Mouse (Mus musculus) large intestine, adult 2 months (tissue): ENCODE data around the gene Map2k1. TPM values are rescaled to one million over a fixed set of nuclear protein-coding genes. Genes with fewer than 3 reads are reported as not detected.
"Not testable (repeated sequence)": the region's sequence is repeated elsewhere in the genome, so short reads cannot be mapped to it uniquely, and the experiment has no call there.

ENCODE experiments used
- DNase-seq: peaks from one replicate; pipeline ENCODE4 v3.0.0-alpha.2; 2012; ENCODE audit warnings: low read depth, low spot score
- WGBS: fragments of 180-500 bp; shearing (Covaris S2); methylation state at CpG from one replicate; pipeline ENCODE4 v1.1.7; 2018; 5-methylcytosine and 5-hydroxymethylcytosine counted together
- polyA plus RNA-seq: library from polyadenylated mRNA; depleted of rRNA; stranded (reverse); fragments of >200 nt; gene quantifications from 2 replicates; pipeline ENCODE4 v1.2.3, GENCODE M21; 2012; rRNA removed

The Map2k1 gene
- 57.1 and 74.8 TPM in 2 replicates for polyA plus RNA-seq

DNA sequence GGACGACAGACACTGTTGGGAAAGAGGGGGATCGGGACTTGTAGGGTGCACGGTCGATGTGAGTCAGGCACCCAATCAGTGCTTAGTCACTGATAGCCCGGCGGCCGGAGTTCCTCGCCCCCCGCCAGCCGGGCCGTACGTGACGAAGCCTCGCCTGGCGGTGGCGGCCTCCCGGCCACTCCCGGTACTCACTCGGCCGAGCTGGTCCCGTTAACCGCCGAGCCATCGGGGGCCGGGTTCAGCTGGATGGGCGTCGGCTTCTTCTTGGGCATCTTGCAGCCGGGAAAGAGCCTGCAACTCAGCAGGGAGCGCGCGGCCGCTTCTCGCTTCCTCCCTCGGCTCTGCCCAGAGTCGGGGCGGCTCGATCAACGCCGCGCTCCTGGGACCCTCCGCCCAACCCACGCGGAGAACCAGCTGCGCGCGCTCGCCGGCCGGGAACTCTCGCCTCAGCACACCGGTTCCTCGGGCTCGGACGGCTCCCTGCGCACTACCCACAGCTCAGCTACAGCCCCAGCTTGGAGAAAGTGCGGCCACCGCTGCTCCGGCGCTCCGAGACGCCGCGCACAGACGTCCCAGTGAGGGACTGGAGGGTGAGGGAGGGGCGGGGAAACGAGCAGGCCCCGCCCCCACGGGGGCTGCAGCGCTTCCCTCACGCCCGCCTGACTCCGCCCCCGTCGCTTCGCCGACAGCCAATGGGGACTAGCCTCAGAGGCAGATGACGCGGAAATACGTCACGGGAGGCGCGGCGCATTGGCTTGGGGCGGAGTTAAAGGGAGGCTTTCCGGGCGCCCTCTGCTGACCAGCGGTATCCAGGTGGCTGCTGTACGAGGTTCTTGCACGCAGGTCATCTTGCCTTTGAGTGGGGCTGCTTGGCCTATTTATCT lies at the start of gene Map2k1:
Gene Map2k1 (minus strand): TSS at position 611 of the 884 bp plus-strand sequence.
- WGBS: under 1% methylated on average over 88 of the region's 89 CpGs
- DNase-seq: peak; percentile 94

DNA sequence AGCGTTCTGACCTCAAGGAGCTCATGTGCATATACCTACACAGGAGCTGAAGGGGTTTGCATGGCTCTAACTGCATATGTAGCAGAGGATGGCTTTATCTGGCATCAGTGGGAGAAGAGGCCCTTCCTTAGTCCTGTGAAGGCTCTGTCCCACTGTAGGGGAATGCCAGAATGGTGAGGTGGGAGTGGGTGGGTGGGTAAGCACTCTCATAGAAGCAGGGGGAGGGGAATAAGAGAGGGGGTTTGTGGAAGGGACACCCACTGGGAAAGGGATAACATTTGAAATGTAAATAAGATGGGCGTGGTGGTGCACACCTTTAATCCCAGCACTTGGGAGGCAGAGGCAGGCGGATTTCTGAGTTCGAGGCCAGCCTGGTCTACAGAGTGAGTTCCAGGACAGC lies 49.7 kb upstream of the Map2k1 start:
- DNase-seq: not testable (repeated sequence)
- 92% methylated on average over 4 of the region's 4 CpGs for WGBS

DNA sequence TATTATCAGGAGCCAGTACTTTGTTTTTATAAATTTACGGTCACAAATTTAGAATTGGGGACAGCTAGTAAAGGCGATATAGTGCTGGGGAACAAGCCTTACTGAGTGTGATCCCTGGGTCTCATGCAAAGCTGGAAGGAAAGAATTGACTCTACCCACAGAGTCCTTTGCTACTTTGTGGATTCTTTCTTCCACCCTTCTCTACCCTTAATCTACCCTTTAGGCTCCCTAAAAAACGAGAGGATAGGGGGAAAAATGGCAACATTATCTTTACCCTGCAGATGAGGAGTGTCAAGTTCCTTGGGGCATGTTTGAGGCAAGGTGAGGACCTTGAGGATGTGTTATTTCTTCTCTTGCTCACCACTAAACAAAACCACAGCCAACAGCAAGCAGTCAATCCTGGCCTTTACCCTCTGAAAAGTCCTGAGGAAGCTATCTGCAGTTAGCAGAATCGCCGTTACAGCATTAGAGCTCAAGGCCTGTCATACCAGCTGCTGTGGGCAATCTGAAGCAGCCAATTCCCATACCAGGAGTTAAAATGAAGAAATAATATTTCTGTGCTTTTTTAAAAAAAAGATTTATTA lies 29.1 kb upstream of the Map2k1 start:
- DNase-seq: no peak
- 16% methylated on average over 5 of the region's 5 CpGs for WGBS

DNA sequence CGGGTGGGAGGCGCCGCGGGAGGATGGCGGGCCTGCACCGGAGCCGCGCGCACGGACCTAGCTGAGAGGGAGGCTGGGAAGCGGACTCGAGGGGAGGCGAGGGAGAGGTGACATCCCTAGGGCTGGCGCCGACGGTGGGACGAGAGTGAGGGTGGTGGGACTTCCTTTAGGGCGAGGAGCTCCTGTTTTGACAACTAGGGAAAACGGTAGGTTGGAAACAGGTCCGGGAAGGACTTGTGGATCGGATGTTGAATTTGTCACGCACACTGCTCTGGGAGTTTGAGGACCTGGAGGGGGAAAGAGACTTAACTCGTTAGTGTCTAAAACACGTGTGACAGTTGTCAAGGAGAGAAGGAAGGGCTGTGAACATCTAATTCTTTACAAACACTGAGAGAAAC lies 28.3 kb upstream of the Map2k1 start:
- DNase-seq: no peak
- under 1% methylated on average over 24 of the region's 24 CpGs for WGBS

DNA sequence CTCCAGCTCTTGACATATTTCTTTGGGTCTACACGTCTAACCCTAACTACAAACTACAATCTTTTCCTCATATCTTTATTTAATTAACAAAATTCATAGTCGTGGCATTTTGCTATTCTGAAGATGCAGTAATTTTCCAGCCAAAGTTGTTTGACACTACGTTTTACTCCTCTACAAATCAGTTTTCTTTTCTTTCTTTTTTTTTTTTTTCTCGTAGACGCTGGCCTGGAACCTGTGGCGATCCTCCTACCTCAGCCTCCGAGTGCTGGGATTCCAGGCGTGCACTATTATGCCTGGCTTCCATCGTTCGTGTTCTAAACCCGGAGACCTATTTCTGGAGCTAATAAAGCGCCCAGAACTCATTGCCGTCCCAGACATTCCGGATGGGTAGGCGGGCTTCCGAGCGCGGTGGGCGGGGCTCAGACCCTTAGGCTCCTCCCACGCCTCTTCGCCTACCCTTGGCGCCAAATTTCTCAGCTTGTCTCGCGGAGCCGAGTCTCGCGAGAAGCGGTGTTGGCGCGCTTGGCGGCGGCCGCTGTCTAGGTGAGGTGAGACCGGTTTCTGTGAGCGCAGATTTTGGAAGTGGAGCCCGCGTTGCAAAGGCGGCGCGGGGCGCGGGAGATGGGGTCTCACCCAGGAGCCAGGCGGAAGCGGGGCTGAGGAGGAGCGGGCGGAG lies 27.8 kb upstream of the Map2k1 start, which contains the start of gene Tipin:
Gene Tipin (plus strand): TSS at position 477 of the 676 bp plus-strand sequence.
- peak; percentile 73 for DNase-seq
- WGBS: under 1% methylated on average over 46 of the region's 46 CpGs

DNA sequence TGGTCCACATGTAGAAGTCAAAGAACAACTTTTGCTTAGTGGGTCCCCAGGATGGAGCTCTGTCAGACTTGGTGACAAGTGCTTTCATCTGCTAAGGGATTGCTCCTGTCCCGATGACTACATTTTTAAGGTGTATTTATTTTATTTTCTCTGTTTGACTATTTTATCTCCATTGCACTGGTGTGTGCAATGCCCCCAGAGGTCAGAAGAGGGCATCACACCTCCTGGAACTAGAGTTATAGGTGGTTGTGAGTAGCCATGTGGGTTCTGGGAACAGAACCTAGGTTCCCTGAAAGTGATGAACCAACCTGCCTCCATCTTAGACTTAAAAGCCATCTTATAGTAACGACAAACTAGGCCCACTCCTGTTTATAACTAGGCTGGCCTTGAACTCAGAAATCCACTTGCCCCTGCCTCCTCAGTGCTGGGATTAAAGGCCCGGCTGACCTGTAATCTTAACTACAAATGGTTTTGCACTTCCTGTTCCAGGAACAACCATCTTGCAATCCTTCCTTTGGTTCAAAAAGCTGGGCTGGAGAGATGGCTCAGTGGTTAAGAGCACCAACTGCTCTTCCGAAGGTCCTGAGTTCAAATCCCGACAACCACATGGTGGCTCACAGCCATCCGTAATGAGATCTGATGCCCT lies 25.4 kb upstream of the Map2k1 start:
- DNase-seq: no peak
- 88% methylated on average over 6 of the region's 6 CpGs for WGBS

DNA sequence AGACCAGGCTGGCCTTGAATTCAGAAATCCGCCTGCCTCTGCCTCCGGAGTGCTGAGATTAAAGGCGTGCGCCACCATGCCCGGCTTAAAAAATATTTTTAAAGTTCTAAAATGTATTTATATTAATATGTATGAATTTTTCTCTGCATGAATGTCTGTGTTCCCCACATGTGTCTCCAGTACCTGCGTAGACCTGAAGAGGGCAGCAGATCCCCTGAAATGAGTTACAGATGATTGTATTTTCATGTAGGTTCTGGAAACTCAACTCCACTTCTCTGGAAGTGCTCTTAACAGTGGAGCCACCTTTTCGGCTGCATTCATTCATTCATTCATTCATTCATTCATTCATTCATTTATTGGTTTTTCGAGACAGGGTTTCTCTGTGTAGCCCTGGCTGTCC lies 24.3 kb upstream of the Map2k1 start:
- DNase-seq: peak; percentile 31

DNA sequence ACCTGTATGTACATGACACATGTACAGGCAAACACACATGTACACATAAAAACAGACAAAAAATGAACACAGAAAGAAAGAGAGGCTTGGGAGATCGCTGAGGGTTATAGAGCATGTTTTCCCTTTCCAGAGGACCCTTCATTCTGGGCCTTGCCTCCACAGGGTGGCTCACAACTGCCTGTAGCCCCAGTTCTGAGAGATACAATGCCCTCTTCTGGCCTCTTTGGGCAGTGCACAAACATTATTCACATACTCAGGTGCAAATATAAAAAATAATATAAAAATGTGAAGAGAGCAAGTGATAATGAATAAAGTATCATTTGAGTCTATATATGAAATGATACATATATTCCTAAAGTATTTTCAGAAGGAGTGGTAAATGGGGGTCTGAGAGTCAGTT lies 21.5 kb upstream of the Map2k1 start:
- WGBS: 86% methylated on average over 1 of the region's 1 CpGs
- no peak for DNase-seq

More for the DNA sequence above, 24.3 kb upstream of the Map2k1 start:
- 70% methylated on average over 8 of the region's 8 CpGs for WGBS

DNA sequence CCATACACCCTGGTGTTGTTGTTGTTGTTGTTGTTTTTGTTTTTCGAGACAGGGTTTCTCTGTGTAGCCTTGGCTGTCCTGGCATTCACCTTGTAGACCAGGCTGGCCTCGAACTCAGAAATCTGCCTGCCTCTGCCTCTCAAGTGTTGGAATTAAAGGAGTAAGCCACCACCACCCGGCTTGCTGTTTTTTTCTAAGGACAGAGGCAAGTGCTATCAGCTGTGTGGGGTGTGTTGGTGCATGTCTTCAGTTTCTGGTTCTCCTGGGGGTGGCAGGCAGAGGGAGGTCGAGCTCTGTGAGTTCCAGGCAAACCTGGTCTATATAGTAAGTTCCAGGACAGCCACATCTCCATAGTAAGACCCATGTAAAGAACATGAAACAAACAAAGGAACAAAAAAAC lies 20.9 kb upstream of the Map2k1 start:
- 81% methylated on average over 4 of the region's 4 CpGs for WGBS
- DNase-seq: no peak

DNA sequence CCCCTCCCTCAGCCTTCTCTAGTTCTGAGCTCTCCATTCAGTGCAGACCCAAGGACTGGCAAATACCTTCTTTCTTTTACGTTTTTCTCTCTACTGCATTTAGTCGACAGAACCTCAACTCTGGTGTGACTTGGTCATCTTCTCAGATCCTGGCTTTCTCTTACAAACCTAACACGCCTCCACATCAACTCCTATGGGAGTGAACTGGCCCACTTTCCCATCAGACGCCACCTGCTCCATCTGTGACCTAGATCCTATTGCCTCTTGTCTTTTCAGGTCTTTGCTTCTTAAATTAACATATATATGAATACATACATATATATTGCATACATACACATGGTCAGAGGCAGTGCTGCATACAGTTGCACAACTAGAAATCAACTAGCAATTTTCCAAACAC lies 20.3 kb upstream of the Map2k1 start:
- WGBS: 71% methylated on average over 4 of the region's 4 CpGs
- no peak for DNase-seq

DNA sequence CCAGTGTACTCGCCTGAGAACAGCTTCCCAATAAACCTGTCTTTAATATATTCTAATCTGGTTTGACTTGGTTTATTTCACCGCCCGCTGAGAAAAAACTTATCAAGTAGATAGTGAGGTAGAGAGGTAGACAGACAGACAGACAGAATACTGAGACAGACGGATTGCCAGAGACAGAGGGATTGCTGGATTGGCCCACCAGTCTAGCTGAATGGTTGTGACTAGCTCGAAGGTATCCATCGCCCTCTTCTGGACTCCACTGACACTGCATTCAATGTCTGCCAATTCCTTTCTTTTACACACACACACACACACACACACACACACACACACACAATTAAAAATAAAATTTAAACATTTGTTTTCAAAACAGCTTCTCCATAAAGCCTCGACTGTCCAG lies 19.2 kb upstream of the Map2k1 start:
- WGBS: 40% methylated on average over 7 of the region's 7 CpGs
- no peak for DNase-seq

DNA sequence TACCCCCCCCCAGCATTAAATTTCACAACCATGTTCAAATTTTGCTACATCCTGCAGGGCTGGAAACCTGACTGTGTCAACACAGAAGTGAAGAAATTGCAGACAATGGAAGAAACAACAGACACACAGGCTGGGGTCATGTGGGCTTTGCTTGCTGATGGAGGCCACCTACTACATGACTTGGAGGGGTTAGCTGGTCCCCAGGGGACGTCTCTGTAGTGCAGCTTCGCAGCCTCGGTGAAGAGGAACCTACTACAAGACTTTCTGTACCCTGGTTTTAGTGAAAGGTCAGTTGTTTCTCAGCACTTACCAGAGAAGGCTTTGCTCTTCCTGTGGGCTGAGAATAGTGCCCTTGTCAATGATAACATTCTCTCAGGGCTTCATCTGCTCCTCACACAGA lies 17.8 kb upstream of the Map2k1 start:
- no peak for DNase-seq
- 61% methylated on average over 3 of the region's 3 CpGs for WGBS

DNA sequence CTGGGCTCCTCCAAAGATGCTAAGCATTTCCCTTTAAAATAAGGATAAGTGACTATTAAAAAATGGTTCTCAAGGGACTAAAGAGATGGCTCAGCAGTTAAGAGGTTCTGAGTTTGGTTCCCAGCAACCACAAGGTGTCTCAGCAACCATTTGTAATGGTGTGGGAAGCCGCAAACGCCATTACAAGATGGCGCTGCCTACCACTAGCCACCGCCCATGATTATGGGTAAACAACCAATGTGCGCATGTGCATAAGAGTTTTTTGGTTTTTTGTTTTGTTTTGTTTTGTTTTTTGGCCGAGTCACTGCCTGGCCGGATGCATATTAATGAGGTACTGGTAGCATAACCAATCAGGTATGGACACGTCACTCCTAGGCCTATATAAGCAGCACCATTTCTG lies 15.4 kb upstream of the Map2k1 start:
- 91% methylated on average over 8 of the region's 8 CpGs for WGBS
- not testable (repeated sequence) for DNase-seq

DNA sequence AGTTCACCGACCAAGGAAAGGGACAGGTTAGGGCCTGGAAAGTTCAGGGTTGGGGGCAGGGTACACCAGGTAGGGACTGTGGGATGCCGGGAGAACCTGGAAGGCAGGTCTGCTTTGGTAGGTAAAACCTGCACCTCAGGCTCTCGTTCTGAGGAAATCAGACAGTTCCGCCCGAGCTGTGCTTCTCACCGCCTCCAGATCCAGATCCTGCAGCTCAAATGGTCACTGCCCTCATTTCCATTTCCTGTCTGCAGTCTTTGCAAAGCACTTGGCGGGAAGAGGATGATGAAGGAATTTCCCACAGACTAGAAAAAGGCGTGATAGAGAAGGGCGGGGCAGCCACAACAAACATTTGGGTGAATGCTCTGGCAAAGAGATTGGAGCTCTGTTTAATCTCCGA lies 14.8 kb upstream of the Map2k1 start:
- DNase-seq: no peak
- 61% methylated on average over 10 of the region's 10 CpGs for WGBS

DNA sequence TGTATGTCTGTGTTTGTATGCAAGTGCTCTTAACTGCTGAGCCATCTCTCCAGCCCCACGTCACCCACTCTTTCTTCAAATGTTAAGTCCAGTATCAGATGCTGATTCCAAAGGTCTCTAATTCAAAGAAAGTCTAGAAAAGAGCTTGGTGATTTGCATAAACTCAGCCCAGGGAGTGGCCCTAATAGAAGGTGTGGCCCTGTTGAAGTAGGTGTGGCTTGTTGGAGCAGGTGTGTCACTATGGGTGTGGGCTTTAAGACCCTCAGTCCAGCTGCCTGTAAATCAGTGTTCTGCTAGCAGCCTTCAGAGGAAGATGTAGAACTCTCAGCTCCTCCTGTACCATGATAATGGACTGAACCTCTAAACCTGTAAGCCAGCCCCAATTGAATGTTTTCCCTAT lies 13.8 kb upstream of the Map2k1 start:
- no peak for DNase-seq
- 67% methylated on average over 1 of the region's 1 CpGs for WGBS

DNA sequence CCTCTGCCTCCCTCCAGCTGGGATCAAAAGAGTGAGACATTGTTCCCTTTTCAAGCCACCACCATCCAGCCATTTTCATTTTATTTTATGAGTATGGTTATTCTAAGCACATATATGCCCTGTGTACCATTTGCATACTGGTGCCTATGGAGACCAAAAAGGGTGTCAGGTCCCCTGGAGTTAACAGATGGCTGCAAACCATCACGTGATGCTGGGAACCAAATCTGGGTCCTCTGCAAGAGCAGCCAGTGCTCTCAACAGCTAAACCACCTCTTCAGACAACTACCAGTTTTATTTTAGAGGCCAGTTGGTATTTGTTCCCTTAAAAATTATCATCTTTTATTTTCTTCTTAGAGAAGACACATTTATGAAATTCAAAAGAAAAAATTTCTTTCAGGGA lies 11.4 kb upstream of the Map2k1 start:
- no peak for DNase-seq
- WGBS: 46% methylated on average over 1 of the region's 1 CpGs

DNA sequence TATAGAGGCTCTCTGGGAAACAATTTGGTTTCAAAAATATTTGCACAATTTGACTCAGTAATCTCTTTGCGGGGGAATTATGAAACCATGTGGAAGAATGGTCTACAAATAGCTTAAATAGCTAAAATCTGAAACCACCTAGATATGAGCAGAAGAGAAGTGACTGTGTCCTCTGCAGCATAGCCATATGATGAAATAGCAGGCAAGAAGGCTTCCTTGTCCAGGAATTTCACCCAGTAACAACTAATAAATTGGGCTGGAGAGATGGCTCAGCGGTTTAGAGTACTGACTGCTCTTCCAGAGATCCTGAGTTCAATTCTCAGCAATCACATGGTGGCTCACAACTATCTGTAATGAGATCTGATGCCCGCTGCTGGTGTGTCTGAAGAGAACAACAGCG lies 7.6 kb upstream of the Map2k1 start:
- DNase-seq: no peak
- WGBS: 86% methylated on average over 4 of the region's 4 CpGs

DNA sequence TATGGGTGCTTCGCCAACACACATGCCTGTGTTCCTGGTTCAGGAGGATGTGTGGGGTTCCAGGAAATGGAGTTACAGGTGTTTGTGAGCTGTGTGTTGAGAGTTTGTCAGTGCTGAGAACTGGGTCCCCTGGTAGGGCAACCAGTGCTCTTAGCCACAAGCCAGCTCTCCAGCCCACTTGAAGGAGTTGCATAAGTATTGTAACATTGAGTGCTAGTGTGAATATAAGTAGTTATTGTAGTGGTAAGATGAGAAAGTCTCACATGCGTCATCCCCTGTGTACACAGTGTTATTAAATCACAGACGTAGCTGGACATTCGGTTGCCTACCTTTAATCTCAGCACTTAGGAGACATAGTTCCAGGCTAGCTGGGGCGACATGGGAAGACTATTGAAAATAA lies 6.5 kb upstream of the Map2k1 start:
- DNase-seq: no peak
- WGBS: 66% methylated on average over 5 of the region's 5 CpGs

DNA sequence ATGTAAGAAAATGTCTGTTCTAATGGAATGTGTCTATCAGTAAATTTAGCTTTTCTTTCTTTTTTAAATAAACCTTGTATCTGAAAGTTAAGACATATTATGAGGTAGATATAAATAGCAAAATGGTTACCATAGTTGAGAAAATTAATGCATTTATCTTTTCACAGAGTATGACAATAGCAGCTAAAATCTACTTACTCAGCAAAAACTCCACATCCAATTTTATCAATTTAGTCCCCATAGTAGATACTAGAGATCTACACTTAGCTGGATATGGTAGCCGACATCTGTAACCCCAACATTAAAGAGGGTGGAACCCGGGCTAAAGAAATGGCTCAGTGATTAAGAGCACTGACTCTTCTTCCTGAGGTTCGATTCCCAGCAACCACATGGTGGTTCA lies 2.8 kb upstream of the Map2k1 start:
- 92% methylated on average over 3 of the region's 3 CpGs for WGBS
- no peak for DNase-seq

DNA sequence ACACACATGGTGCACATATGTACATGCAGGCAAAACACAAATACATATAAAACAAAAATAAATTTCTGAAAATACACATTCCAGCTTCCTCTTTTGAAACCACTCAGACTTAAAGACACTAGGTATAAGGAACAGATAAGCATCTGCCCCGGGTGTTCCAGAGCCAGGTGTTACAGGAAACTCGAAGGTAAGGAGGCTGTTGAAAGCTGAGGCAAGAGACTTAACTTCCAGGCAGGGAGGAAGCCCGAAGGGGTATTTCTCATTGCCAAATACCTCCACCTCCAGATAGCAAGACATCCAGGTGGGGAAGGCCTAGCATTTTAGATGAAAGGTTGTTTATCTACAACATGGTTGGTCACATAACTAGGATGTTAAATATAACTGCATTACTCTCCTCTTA lies 2.0 kb upstream of the Map2k1 start:
- 71% methylated on average over 3 of the region's 3 CpGs for WGBS
- no peak for DNase-seq
